Mouse (Mus musculus) midbrain, embryonic 10.5 days (tissue): Measurements from ENCODE around the gene March2. TPM values are rescaled to one million over a fixed set of nuclear protein-coding genes. Genes with fewer than 3 reads are reported as not detected.

Source experiments
- DNase-seq: peaks from one replicate; pipeline ENCODE4 v3.0.0-alpha.2; 2017; ENCODE audit warnings: low spot score
- H3K27ac ChIP-seq: fragments of 300-500 bp; sonication (generic); replicated peaks from 2 replicates; pipeline ENCODE4 v1.5.1; 2016; ENCODE audit warnings: mild to moderate bottlenecking
- H3K27me3 ChIP-seq: fragments of 300-500 bp; sonication (generic); 2 replicates; pipeline ENCODE4 v1.6.1; 2016; ENCODE audit warnings: low read depth, mild to moderate bottlenecking; ENCODE audit not compliant: poor library complexity, severe bottlenecking
- H3K36me3 ChIP-seq: fragments of 300-500 bp; sonication (generic); 2 replicates; pipeline ENCODE4 v1.6.1; 2016; ENCODE audit warnings: mild to moderate bottlenecking, moderate library complexity
- H3K4me1 ChIP-seq: fragments of 300-500 bp; sonication (generic); 2 replicates; pipeline ENCODE4 v1.6.1; 2016
- H3K4me3 ChIP-seq: fragments of 300-500 bp; sonication (generic); 2 replicates; pipeline ENCODE4 v1.5.1; 2016; ENCODE audit warnings: mild to moderate bottlenecking, moderate library complexity
- H3K9me3 ChIP-seq: fragments of 300-500 bp; sonication (generic); replicated peaks from 2 replicates; pipeline ENCODE4 v1.6.1; 2016; ENCODE audit warnings: mild to moderate bottlenecking
- WGBS: fragments of 180-500 bp; shearing (Covaris S2); methylation state at CpG from one replicate; pipeline ENCODE4 v1.1.7; 2016; 5-methylcytosine and 5-hydroxymethylcytosine counted together
- polyA plus RNA-seq: library from polyadenylated mRNA; unstranded; fragments of >200 nt; fragmentation: Nextera tagmentation; extraction: Ambion mirVana; gene quantifications from 2 replicates; pipeline ENCODE4 v1.2.1, GENCODE M21; 2016

Gene March2
- 35.5 and 39.5 TPM in 2 replicates for polyA plus RNA-seq

GRCm38 (mm10) chr17:33718384-33718881 is at the start of gene March2:
Gene March2 (minus strand): TSS chr17:33718670.
- Histone ChIP-seq H3K4me1 (peaks cover 6% of the 10 kb centered on the region), H3K36me3 (0 out of 2 replicates have a peak, but pooled peaks cover 3% of the 10 kb centered on the region), H3K27ac (peak within 1 kb of the TSS; percentile 90), H3K4me3 (peak within 1 kb of the TSS; percentile 88), H3K9me3 (no peaks in the 10 kb centered on the region), H3K27me3 (no peaks in the 10 kb centered on the region)
- peak; percentile 96 for DNase-seq
- WGBS = under 1% methylated on average over 43 of the region's 46 CpGs

DNA sequence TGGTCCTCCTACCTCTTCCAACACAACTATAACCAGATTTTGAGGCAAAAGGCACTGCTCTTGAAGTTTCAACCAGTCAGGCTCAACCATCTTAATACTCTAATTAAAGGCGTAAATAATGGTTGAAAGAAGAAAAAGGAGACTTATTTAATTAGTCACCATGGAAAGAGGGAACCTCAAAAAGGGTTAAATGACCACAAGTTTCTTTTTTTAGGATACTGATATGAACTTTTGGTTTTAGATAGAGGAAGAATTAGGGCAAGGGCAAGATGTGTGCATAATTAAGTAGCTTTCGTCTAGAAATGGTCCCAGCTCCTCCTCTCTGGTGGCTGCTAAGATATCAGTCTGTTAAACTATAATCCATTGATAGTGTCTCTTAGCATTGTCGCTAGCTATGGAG is 47.9 kb upstream of the March2 start:
- DNase-seq = no peak
- Histone ChIP-seq H3K27me3 (no peaks in the 10 kb centered on the region), H3K36me3 (no peaks in the 10 kb centered on the region), H3K27ac (no peak overlapping the region), H3K9me3 (no peaks in the 10 kb centered on the region), H3K4me3 (no peak overlapping the region), H3K4me1 (no peaks in the 10 kb centered on the region)
- 82% methylated on average over 3 of the region's 3 CpGs for WGBS

GRCm38 (mm10) chr17:33760255-33761165 is 42.0 kb upstream of the March2 start, which contains the start of gene Rab11b:
Gene Rab11b (minus strand): TSS chr17:33760530.
- peaks cover 28% of the 10 kb centered on the region for H3K36me3 ChIP-seq
- 3% methylated on average over 35 of the region's 35 CpGs for WGBS
- DNase-seq = peak; percentile 99
- H3K4me1 ChIP-seq = peaks cover 42% of the 10 kb centered on the region
- peak within 1 kb of the TSS; percentile 90 for H3K4me3 ChIP-seq
- no peaks in the 10 kb centered on the region for H3K9me3 ChIP-seq
- H3K27ac ChIP-seq = peak within 1 kb of the TSS; percentile 100
- H3K27me3 ChIP-seq = no peaks in the 10 kb centered on the region

DNA sequence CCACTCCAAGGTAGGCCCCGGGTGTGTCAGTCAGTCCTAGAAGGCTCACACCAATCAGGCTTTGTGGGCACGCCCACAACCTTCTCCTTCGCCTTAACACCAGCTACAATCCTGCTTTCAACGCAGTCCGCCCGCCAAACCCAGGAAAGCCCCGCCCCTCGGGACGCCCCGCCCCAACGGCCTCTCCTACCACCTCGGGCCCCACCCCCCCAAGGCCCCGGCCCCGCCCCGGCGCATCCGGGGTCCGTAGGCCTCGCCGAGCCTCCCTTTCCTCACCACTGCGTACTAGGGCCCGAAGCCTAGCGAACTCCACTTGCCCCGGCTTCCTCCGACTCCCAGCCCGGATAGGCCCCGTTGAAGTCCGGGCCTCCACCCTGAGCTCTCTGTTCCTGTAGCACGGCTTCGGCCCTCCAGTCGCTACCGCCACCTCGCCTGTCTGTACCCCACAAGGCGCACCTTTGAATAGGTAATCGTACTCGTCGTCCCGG is 41.3 kb upstream of the March2 start:
- Histone ChIP-seq H3K27me3 (no peaks in the 10 kb centered on the region), H3K4me1 (peaks cover 46% of the 10 kb centered on the region), H3K27ac (peak overlapping the region; percentile 100), H3K9me3 (no peaks in the 10 kb centered on the region), H3K4me3 (peak overlapping the region; percentile 90), H3K36me3 (peaks cover 31% of the 10 kb centered on the region)
- DNase-seq = peak; percentile 94
- WGBS = 1% methylated on average over 38 of the region's 38 CpGs

- H3K27ac ChIP-seq = no peak overlapping the region; the same call in 1 of the 2 replicates
- H3K9me3 ChIP-seq = no peaks in the 10 kb centered on the region
- no peaks in the 10 kb centered on the region for H3K27me3 ChIP-seq
- WGBS = 86% methylated on average over 4 of the region's 4 CpGs
- H3K36me3 ChIP-seq = peaks cover 47% of the 10 kb centered on the region
- 0 out of 2 replicates have a peak overlapping the region, but pooled peaks have one; percentile 23 for H3K4me3 ChIP-seq
- DNase-seq = no peak
- peaks cover 46% of the 10 kb centered on the region for H3K4me1 ChIP-seq
These were observed 38.8 kb upstream of the March2 start for GRCm38 (mm10) chr17:33757231-33757630.

- Histone ChIP-seq H3K4me3 (no peak overlapping the region), H3K27ac (no peak overlapping the region), H3K27me3 (no peaks in the 10 kb centered on the region), H3K9me3 (no peaks in the 10 kb centered on the region), H3K36me3 (peaks cover 57% of the 10 kb centered on the region), H3K4me1 (peaks cover 46% of the 10 kb centered on the region)
- DNase-seq = no peak
- WGBS = 89% methylated on average over 3 of the region's 3 CpGs
These were observed 37.8 kb upstream of the March2 start for GRCm38 (mm10) chr17:33756108-33756790.

DNA sequence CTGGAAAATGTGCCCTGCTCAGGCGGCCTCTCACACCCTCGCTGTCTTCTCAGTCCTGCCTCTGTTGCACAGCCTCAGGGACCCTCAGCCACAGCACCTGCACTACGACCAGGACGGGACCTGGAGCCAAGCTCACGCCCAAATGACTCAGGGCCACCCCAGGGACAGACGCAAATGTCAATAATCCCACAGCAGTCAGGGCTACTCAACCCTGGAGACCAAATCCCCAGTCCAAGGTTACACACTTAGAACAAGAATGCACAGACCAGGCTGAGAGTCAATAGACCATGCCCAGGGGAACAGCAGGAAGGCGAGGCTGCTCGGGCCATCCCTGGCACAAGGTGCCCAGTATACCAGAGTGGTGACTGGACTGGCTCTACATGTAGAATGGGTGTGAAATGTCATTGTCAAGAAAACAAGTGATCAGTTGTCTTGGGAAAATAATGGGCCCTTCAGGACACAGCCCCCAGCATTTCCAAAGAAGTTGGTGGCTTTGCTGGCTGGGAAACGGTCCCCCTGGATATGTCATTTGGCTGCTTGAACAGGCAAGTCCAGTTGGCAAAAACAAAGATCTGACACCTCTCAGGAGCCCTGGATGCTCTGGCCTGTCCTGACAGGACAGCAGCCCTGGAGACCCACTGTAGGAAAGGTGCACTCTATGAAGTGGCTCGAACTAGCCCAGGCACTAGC is 37.1 kb upstream of the March2 start:
- no peak for DNase-seq
- H3K36me3 ChIP-seq = peaks cover 64% of the 10 kb centered on the region
- H3K9me3 ChIP-seq = no peaks in the 10 kb centered on the region
- H3K4me1 ChIP-seq = peaks cover 46% of the 10 kb centered on the region
- 90% methylated on average over 10 of the region's 10 CpGs for WGBS
- no peak overlapping the region for H3K4me3 ChIP-seq
- H3K27me3 ChIP-seq = no peaks in the 10 kb centered on the region
- H3K27ac ChIP-seq = no peak overlapping the region

- peaks cover 73% of the 10 kb centered on the region for H3K36me3 ChIP-seq
- H3K4me3 ChIP-seq = no peak overlapping the region
- WGBS = 77% methylated on average over 1 of the region's 1 CpGs
- peaks cover 45% of the 10 kb centered on the region for H3K4me1 ChIP-seq
- H3K27ac ChIP-seq = no peak overlapping the region
- no peak for DNase-seq
- no peaks in the 10 kb centered on the region for H3K27me3 ChIP-seq
- no peaks in the 10 kb centered on the region for H3K9me3 ChIP-seq
These were observed 36.2 kb upstream of the March2 start for GRCm38 (mm10) chr17:33754656-33755055.

GRCm38 (mm10) chr17:33752297-33752696 is 33.8 kb upstream of the March2 start:
- no peaks in the 10 kb centered on the region for H3K27me3 ChIP-seq
- H3K4me1 ChIP-seq = peaks cover 22% of the 10 kb centered on the region
- DNase-seq = no peak
- H3K9me3 ChIP-seq = no peaks in the 10 kb centered on the region
- 96% methylated on average over 2 of the region's 2 CpGs for WGBS
- H3K36me3 ChIP-seq = peaks cover 86% of the 10 kb centered on the region
- no peak overlapping the region for H3K4me3 ChIP-seq
- H3K27ac ChIP-seq = no peak overlapping the region

GRCm38 (mm10) chr17:33751181-33751580 is 32.7 kb upstream of the March2 start:
- Histone ChIP-seq H3K27me3 (no peaks in the 10 kb centered on the region), H3K4me3 (no peak overlapping the region), H3K27ac (no peak overlapping the region), H3K9me3 (no peaks in the 10 kb centered on the region), H3K36me3 (peaks cover 84% of the 10 kb centered on the region), H3K4me1 (peaks cover 10% of the 10 kb centered on the region)
- no peak for DNase-seq

GRCm38 (mm10) chr17:33749451-33749850 is 31.0 kb upstream of the March2 start:
- Histone ChIP-seq H3K4me3 (no peak overlapping the region), H3K36me3 (peaks cover 91% of the 10 kb centered on the region), H3K27ac (no peak overlapping the region), H3K4me1 (no peaks in the 10 kb centered on the region), H3K9me3 (no peaks in the 10 kb centered on the region), H3K27me3 (no peaks in the 10 kb centered on the region)
- DNase-seq = no peak
- WGBS = 95% methylated on average over 5 of the region's 5 CpGs

DNA sequence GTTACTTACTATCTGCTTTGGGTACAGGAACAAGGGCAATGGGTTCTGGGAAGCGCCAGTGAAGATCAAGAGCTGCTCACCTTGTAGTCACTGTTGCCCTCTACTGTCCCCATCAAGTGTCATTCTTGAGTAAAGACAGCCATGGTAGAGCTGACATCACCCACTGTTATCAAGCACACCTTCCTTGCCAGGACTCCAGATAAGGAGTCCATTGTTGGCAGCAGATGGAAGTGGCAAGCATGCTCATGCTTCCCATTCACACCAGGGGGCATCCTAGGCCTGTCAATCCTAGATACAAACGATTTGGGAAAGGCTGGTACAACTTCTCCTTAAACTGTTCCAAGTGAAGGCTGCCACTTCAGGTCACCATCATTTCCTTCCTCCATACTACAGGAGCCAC is 27.5 kb upstream of the March2 start:
- no peak overlapping the region for H3K27ac ChIP-seq
- WGBS = 83% methylated on average over 2 of the region's 2 CpGs
- H3K4me3 ChIP-seq = no peak overlapping the region
- H3K4me1 ChIP-seq = no peaks in the 10 kb centered on the region
- H3K9me3 ChIP-seq = peaks cover 8% of the 10 kb centered on the region; the same call in 1 of the 2 replicates
- no peaks in the 10 kb centered on the region for H3K27me3 ChIP-seq
- DNase-seq = no peak
- peaks cover 62% of the 10 kb centered on the region for H3K36me3 ChIP-seq
